In genomic region chr2:179979836-179980235, GRCm38 (mm10) we compare ENCODE assay signal across 11 mouse cellular contexts. TPM values are rescaled to one million over a fixed set of nuclear protein-coding genes. Genes with fewer than 3 reads are reported as not detected.
DNase-seq lines count a peak whose midpoint lies in the region; TF ChIP-seq lines count a peak whose summit lies in the region.
"Had no signal": no experiment of that assay in that cellular context is flagged by ENCODE, and none has a peak within 500 bp of the region (broad histone marks: within the 10 kb centered on the region; RNA-seq: fewer than 3 reads in every experiment).

No protein-coding gene starts in this region.

- no peak overlapping the region for H3K4me3 ChIP-seq in embryonic fibroblast, embryonic 13.5 days (ENCODE audit: insufficient read depth, low read length)
- H3K4me3 ChIP-seq: embryonic facial prominence, embryonic 13.5 days; hindbrain, embryonic 12.5 days; stomach, embryonic 15.5 days had no signal

- TF ChIP-seq CTCF in embryonic fibroblast, embryonic 13.5 days (IDR thresholded peaks at IDR 0.05; ENCODE audit: borderline replicate concordance, insufficient read depth, low read length) = no peak

- peak; percentile 38 for DNase-seq in cerebellum, adult 9-10 months
- no peak for DNase-seq in cerebellum, postnatal 4 days (ENCODE audit: low spot score in 2 of 2)
- DNase-seq in lung, postnatal 10 days = peak; percentile 32
- DNase-seq in lung, postnatal 36 days = no peak
- peak; percentile 26 to 39 for DNase-seq in left cerebral cortex, postnatal 36 days (ENCODE audit: low spot score in 2 of 2)
- no peak for DNase-seq in B cell, adult 2 months
- no peak for DNase-seq in neural tube, embryonic 10.5 days (ENCODE audit: extremely low spot score, low spot score)

- intact Hi-C loops in left cerebral cortex, postnatal 36 days (cut with DNase I) = loop anchor here (5.0 to 10.0 kb wide), 2 partner anchors 62 to 275 kb away; partner anchors contain the start of genes Psma7, Rps21 and Ss18l1

- peaks cover 9% of the 10 kb centered on the region for H3K4me1 ChIP-seq in embryonic fibroblast, embryonic 13.5 days (ENCODE audit: control insufficient read depth, insufficient read depth, low read length)

- no peak overlapping the region for H3K27ac ChIP-seq in embryonic fibroblast, embryonic 13.5 days (ENCODE audit: insufficient read depth, low read length)
- H3K27ac ChIP-seq: embryonic facial prominence, embryonic 13.5 days; hindbrain, embryonic 12.5 days; stomach, embryonic 15.5 days had no signal

- peak; percentile 54 for TF ChIP-seq POLR2A in embryonic fibroblast, embryonic 13.5 days (IDR thresholded peaks at IDR 0.05; ENCODE audit: low read depth, low read length)

RNA-seq across cellular contexts. Expression of gene Taf4, which starts 3.4 kb away (rescaled TPM):
- polyA plus RNA-seq in embryonic fibroblast, embryonic 13.5 days (2011; ENCODE audit: insufficient read length, low read depth, missing spikeins) = 10.4 and 11.5 TPM in 2 replicates
- total RNA-seq in left cerebral cortex, postnatal 36 days (2021) = 10 to 100 TPM; 15.8 to 24.3 TPM

RNA-seq across cellular contexts. Expression of gene Lsm14b, which starts 45.0 kb away (rescaled TPM):
- polyA plus RNA-seq in embryonic fibroblast, embryonic 13.5 days (2011; ENCODE audit: insufficient read length, low read depth, missing spikeins) = 54.7 and 63.3 TPM in 2 replicates
- total RNA-seq in left cerebral cortex, postnatal 36 days (2021) = 100 to 1,000 TPM; 107 to 114 TPM

Comparison
In these comparisons a context has a peak if more than half of its experiments do, and no peak if none do; other contexts are left out.
1. DNase-seq: peak in cerebellum, adult 9-10 months (single experiment), lung, postnatal 10 days (single experiment) and left cerebral cortex, postnatal 36 days (2 of 2); none in cerebellum, postnatal 4 days (0 of 2), lung, postnatal 36 days (single experiment), B cell, adult 2 months (0 of 2) and neural tube, embryonic 10.5 days (single experiment).